In the genomic region with DNA sequence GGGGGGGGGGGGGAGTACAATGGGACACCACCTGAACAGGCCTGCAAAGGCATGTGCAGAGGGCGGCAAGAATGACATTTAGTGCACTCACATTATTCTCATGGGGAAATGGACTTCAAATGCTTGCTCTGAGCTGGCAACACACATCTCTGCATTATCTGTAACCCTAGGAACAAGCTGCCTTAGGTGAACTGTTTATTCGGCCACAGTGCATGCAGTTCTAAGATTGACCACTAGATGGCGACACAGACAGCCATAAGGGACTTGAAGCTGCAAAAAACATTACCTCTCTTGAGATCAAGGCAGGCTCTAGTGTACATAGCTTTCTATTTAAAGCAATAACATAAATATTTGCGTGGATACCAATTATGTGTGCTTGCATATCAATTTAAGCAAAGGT, we compare ENCODE assay signal across 9 mouse cellular contexts. TPM values are rescaled to one million over a fixed set of nuclear protein-coding genes. Genes with fewer than 3 reads are reported as not detected.
DNase-seq lines count a peak whose midpoint lies in the region; ATAC-seq lines count a peak whose summit lies in the region.
"Had no signal": no experiment of that assay in that cellular context is flagged by ENCODE, and none has a peak within 500 bp of the region (broad histone marks: within the 10 kb centered on the region; RNA-seq: fewer than 3 reads in every experiment).

No protein-coding gene starts in this region.

- no peak overlapping the region for H3K27ac ChIP-seq in kidney, embryonic 15.5 days
- H3K27ac ChIP-seq in intestine, embryonic 14.5 days (ENCODE audit: low read depth): no peak overlapping the region
- no peak overlapping the region for H3K27ac ChIP-seq in midbrain, embryonic 14.5 days (replicated peaks; ENCODE audit: low read depth, low read length)

- H3K27me3 ChIP-seq in kidney, embryonic 15.5 days: peaks cover 5% of the 10 kb centered on the region; the same call in 1 of the 2 replicates
- H3K27me3 ChIP-seq in intestine, embryonic 14.5 days (replicated peaks; ENCODE audit: control insufficient read depth, insufficient read depth, low read length): no peaks in the 10 kb centered on the region
- H3K27me3 ChIP-seq in midbrain, embryonic 14.5 days (ENCODE audit: control insufficient read depth, insufficient read depth, low read length): no peaks in the 10 kb centered on the region

- H3K4me1 ChIP-seq in kidney, embryonic 15.5 days: no peaks in the 10 kb centered on the region
- H3K4me1 ChIP-seq in intestine, embryonic 14.5 days (replicated peaks; ENCODE audit: control insufficient read depth, insufficient read depth, low read length): no peaks in the 10 kb centered on the region
- no peaks in the 10 kb centered on the region for H3K4me1 ChIP-seq in midbrain, embryonic 14.5 days (ENCODE audit: control insufficient read depth, insufficient read depth, low read length)

- no peaks in the 10 kb centered on the region for H3K36me3 ChIP-seq in kidney, embryonic 15.5 days
- H3K36me3 ChIP-seq in intestine, embryonic 14.5 days (ENCODE audit: control insufficient read depth, insufficient read depth, low read length): no peaks in the 10 kb centered on the region
- no peaks in the 10 kb centered on the region for H3K36me3 ChIP-seq in midbrain, embryonic 14.5 days (ENCODE audit: control insufficient read depth, insufficient read depth, low read length)

- DNase-seq in kidney, adult 11 months: peak; percentile 61
- peak; percentile 87 to 98 for DNase-seq in cerebellum, postnatal 36 days
- DNase-seq in gastrocnemius, adult 18-20 months (ENCODE audit: low spot score): peak; percentile 85
- DNase-seq in intestine, embryonic 14.5 days (ENCODE audit: low spot score): peak; percentile 98
- DNase-seq in left cerebral cortex, postnatal 10 days (ENCODE audit: extremely low spot score in 1 of 2, low spot score in 2 of 2): peak; percentile 79 to 88
- peak; percentile 94 for DNase-seq in midbrain, embryonic 14.5 days
- DNase-seq in spleen, postnatal 10 days (ENCODE audit: low spot score in 2 of 2): peak; percentile 80 to 88

- no peaks in the 10 kb centered on the region for H3K9me3 ChIP-seq in kidney, embryonic 15.5 days (replicated peaks)
- no peaks in the 10 kb centered on the region for H3K9me3 ChIP-seq in intestine, embryonic 14.5 days (ENCODE audit: control insufficient read depth, low read length)
- no peaks in the 10 kb centered on the region for H3K9me3 ChIP-seq in midbrain, embryonic 14.5 days (ENCODE audit: control insufficient read depth, low read length)

- no peak overlapping the region for H3K9ac ChIP-seq in kidney, embryonic 15.5 days
- no peak overlapping the region for H3K9ac ChIP-seq in intestine, embryonic 14.5 days (ENCODE audit: low read length)
- H3K9ac ChIP-seq in midbrain, embryonic 14.5 days (replicated peaks; ENCODE audit: low read length): no peak overlapping the region

- intact Hi-C loops in left cerebral cortex, postnatal 10 days (cut with DNase I): loop anchor here (1.0 to 5.0 kb wide), 2 partner anchors 46 to 426 kb away; no protein-coding TSS in a partner anchor

- no peak overlapping the region for H3K4me2 ChIP-seq in kidney, embryonic 15.5 days
- no peak overlapping the region for H3K4me2 ChIP-seq in intestine, embryonic 14.5 days (ENCODE audit: low read length)
- H3K4me2 ChIP-seq in midbrain, embryonic 14.5 days (ENCODE audit: low read length): no peak overlapping the region

- H3K4me3 ChIP-seq in kidney, embryonic 15.5 days (replicated peaks): no peak overlapping the region
- H3K4me3 ChIP-seq in intestine, embryonic 14.5 days (ENCODE audit: low read depth, low read length): no peak overlapping the region
- no peak overlapping the region for H3K4me3 ChIP-seq in midbrain, embryonic 14.5 days (replicated peaks; ENCODE audit: low read depth, low read length)
- H3K4me3 ChIP-seq: myocyte had no signal

- 2% methylated on average over 4 of the region's 4 CpGs for WGBS in kidney, embryonic 15.5 days
- WGBS in intestine, embryonic 14.5 days: under 1% methylated on average over 4 of the region's 4 CpGs
- 2% methylated on average over 4 of the region's 4 CpGs for WGBS in midbrain, embryonic 14.5 days

- no peak for ATAC-seq in kidney, embryonic 15.5 days (replicated peaks; ENCODE audit: low FRiP score)
- peak; percentile 54 for ATAC-seq in intestine, embryonic 14.5 days (replicated peaks; ENCODE audit: low FRiP score, low TSS enrichment, low read depth)
- peak; percentile 18; the same call in 1 of the 2 replicates for ATAC-seq in midbrain, embryonic 14.5 days (ENCODE audit: low FRiP score, low TSS enrichment)

RNA-seq across cellular contexts. Expression of a gene that starts 9.2 kb away (rescaled TPM):
- polyA plus RNA-seq in kidney, embryonic 15.5 days (2015; fragmentation: Nextera tagmentation; extraction: Ambion mirVana): 4.8 and 6.0 TPM in 2 replicates
- total RNA-seq in gastrocnemius, adult 18-20 months (2021): under 1 TPM; 0.11 to 0.26 TPM
- 28.0 and 36.1 TPM in 2 replicates for polyA plus RNA-seq in intestine, embryonic 14.5 days (2014; fragmentation: Nextera tagmentation; extraction: Ambion mirVana)
- total RNA-seq in left cerebral cortex, postnatal 10 days (2021): 10 to 100 TPM; 38.7 to 43.3 TPM
- 5.1 and 5.4 TPM in 2 replicates for polyA plus RNA-seq in midbrain, embryonic 14.5 days (2014; fragmentation: Nextera tagmentation; extraction: Ambion mirVana)

RNA-seq across cellular contexts. Expression of a gene that starts 38.8 kb away (rescaled TPM):
- polyA plus RNA-seq in kidney, embryonic 15.5 days (2015; fragmentation: Nextera tagmentation; extraction: Ambion mirVana): 2.8 and 3.0 TPM in 2 replicates
- under 1 TPM; 0.39 to 0.83 TPM for total RNA-seq in gastrocnemius, adult 18-20 months (2021)
- 3.5 and 4.8 TPM in 2 replicates for polyA plus RNA-seq in intestine, embryonic 14.5 days (2014; fragmentation: Nextera tagmentation; extraction: Ambion mirVana)
- total RNA-seq in left cerebral cortex, postnatal 10 days (2021): 1 to 10 TPM; 1.0 to 2.0 TPM
- 0.16 and 0.31 TPM in 2 replicates for polyA plus RNA-seq in midbrain, embryonic 14.5 days (2014; fragmentation: Nextera tagmentation; extraction: Ambion mirVana)
